Mouse (Mus musculus) C2C12 (cell line): ENCODE measurements around the gene Gm10271. TPM values are rescaled to one million over a fixed set of nuclear protein-coding genes. Genes with fewer than 3 reads are reported as not detected.

Experiments used
- H3K27me3 ChIP-seq: one replicate; pipeline ENCODE4 v1.6.1; 2011; ENCODE audit not compliant: control insufficient read depth, insufficient read depth, insufficient read length
- H3K36me3 ChIP-seq: one replicate; pipeline ENCODE4 v1.6.1; 2011; ENCODE audit not compliant: control insufficient read depth, insufficient read depth
- H3K4me3 ChIP-seq: one replicate; pipeline ENCODE4 v1.5.1; 2011; ENCODE audit warnings: mild to moderate bottlenecking, control low read depth; ENCODE audit not compliant: poor library complexity, insufficient read depth, severe bottlenecking
- H3K79me2 ChIP-seq: one replicate; pipeline ENCODE4 v1.6.1; 2011; ENCODE audit not compliant: control insufficient read depth, insufficient read depth
- H3K79me3 ChIP-seq: one replicate; pipeline ENCODE4 v1.6.1; 2011; ENCODE audit warnings: low read depth, control low read depth
- H3ac ChIP-seq: one replicate; pipeline ENCODE3; 2011; ENCODE audit warnings: low read depth; ENCODE audit not compliant: control insufficient read depth, insufficient read length
- CEBPB ChIP-seq: IDR thresholded peaks from one replicate; pipeline ENCODE4 v1.6.1; 2011; ENCODE audit warnings: low read depth, mild to moderate bottlenecking, control low read depth, moderate library complexity
- CTCF ChIP-seq: IDR thresholded peaks from one replicate; pipeline ENCODE4 v1.5.1; 2011; ENCODE audit not compliant: control insufficient read depth, insufficient read depth, insufficient read length
- FOSL1 ChIP-seq: IDR thresholded peaks from one replicate; pipeline ENCODE4 v1.8.0; 2011; ENCODE audit warnings: mild to moderate bottlenecking, low read length; ENCODE audit not compliant: poor library complexity, insufficient read depth, severe bottlenecking
- MAX ChIP-seq: IDR thresholded peaks from one replicate; pipeline ENCODE4 v1.6.1; 2011; ENCODE audit warnings: mild to moderate bottlenecking, control low read depth
- MYOD1 ChIP-seq: IDR thresholded peaks from one replicate; pipeline ENCODE4 v1.6.1; 2011; ENCODE audit warnings: low read depth; ENCODE audit not compliant: control insufficient read depth, insufficient read length
- MYOG ChIP-seq: IDR thresholded peaks from one replicate; pipeline ENCODE4 v1.6.1; 2011; ENCODE audit not compliant: control insufficient read depth, insufficient read length; ENCODE audit errors: extremely low read depth
- USF1 ChIP-seq: IDR thresholded peaks from one replicate; pipeline ENCODE4 v1.6.1; 2011; ENCODE audit warnings: low read depth, mild to moderate bottlenecking, control low read depth, moderate library complexity
- polyA plus RNA-seq: library from polyadenylated mRNA; unstranded; fragments of >200 nt; fragmentation: generic; extraction: Trizol; gene quantifications from one replicate; pipeline ENCODE4 v1.2.1, GENCODE M21; 2012; ENCODE audit warnings: missing spikeins

The Gm10271 gene
- polyA plus RNA-seq, 1 experiment = not detected

DNA sequence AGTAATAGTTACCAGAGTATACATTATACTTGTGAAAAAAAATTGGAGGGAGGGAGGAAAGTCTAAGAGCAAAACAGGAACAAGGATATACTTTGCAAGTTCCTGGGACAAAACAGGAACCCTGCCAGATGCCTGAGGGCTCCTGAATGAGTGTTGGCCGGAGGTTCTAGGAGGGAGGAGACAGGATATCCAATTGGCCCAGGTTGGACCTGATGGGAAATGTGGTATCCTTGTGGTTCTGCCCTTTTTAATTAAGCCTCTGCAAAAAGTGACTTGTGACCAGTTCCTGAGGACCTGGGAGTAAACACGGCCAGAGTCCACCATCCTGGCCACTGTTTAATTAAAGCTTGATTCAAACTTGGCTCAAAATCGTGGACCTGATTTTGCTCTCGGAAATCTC, 3.7 kb downstream of the Gm10271 start:
- no peaks in the 10 kb centered on the region for H3K27me3 ChIP-seq
- TF ChIP-seq MYOD1 (no peak), MAX (no peak), CEBPB (no peak)

DNA sequence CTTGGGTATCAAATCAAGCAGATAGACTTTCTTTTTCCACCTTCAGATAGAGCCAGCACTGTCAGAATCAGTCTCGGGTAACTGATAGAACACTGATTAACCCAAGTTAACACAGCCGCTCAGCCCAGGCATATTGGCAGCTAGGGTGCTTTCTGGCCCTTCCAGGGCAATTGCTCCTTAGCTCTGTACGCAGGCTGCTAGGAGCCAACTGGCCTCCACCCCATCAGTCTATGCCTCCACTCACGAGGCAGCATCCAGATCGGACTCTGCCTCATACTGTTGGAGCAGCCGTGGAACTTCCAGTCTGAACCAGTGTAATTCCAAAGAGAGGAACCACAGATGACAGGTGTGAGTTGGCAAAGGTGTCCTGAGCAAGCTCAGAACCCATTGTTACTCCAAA, 6.3 kb downstream of the Gm10271 start:
- TF ChIP-seq MYOG (no peak), CTCF (no peak), MYOD1 (no peak), FOSL1 (no peak), USF1 (no peak), CEBPB (no peak), MAX (no peak)
- Histone ChIP-seq H3K36me3 (no peaks in the 10 kb centered on the region), H3K4me3 (no peak overlapping the region), H3ac (no peak overlapping the region), H3K27me3 (no peaks in the 10 kb centered on the region), H3K79me2 (no peaks in the 10 kb centered on the region), H3K79me3 (no peaks in the 10 kb centered on the region)

More for the DNA sequence above, 3.7 kb downstream of the Gm10271 start:
- no peaks in the 10 kb centered on the region for H3K79me2 ChIP-seq
- no peaks in the 10 kb centered on the region for H3K36me3 ChIP-seq
- H3K4me3 ChIP-seq = no peak overlapping the region
- no peaks in the 10 kb centered on the region for H3K79me3 ChIP-seq
- H3ac ChIP-seq = no peak overlapping the region

DNA sequence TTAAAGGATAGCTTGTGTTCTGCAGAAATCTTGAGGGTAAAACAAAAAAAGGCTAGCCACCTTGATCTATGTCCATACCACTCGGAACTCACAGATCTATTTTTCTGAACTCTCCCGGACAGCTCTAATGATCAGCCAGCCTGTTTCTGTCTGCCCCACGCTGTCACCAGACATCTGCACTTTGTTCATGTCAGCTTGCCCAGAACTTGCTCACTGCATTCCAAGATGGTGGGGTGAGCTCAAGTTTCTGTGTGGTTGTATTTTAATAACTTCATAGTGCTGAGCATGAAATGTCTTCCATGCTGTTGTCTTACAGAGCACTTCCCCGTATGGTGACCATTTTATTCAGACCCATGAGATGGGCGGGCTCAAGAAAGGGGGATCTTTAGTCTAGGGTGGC, 7.1 kb downstream of the Gm10271 start:
- Histone ChIP-seq H3K79me2 (no peaks in the 10 kb centered on the region), H3K4me3 (no peak overlapping the region), H3ac (no peak overlapping the region), H3K36me3 (no peaks in the 10 kb centered on the region), H3K27me3 (no peaks in the 10 kb centered on the region), H3K79me3 (no peaks in the 10 kb centered on the region)
- no peak for TF ChIP-seq MYOD1
- TF ChIP-seq FOSL1 = no peak
- TF ChIP-seq MAX = no peak
- TF ChIP-seq MYOG = no peak
- TF ChIP-seq USF1 = no peak

DNA sequence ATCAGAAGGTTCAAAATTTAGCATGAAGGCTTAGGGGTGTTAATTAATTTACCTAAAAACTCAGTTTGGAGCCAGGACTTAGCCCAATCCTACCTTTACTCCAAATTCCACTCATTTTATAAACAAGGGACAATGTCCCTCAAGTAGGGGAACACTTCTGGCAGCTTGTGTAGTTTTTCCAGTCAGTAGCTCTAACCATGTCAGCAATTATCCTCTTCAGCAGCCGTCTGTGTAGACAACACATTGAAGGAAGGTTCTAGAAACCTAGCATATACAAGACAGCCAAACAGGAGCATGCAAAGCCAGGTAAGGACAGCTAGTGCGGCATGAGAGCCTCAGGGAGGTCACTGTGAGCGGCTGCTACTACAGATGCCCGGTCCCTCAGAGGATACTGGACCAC, 7.8 kb downstream of the Gm10271 start:
- no peak overlapping the region for H3ac ChIP-seq
- H3K36me3 ChIP-seq = no peaks in the 10 kb centered on the region
- no peak overlapping the region for H3K4me3 ChIP-seq
- no peaks in the 10 kb centered on the region for H3K79me3 ChIP-seq
- no peaks in the 10 kb centered on the region for H3K27me3 ChIP-seq
- TF ChIP-seq USF1 (no peak), MYOD1 (no peak), MAX (no peak), CEBPB (no peak), FOSL1 (no peak), CTCF (no peak), MYOG (no peak)
- H3K79me2 ChIP-seq = no peaks in the 10 kb centered on the region

DNA sequence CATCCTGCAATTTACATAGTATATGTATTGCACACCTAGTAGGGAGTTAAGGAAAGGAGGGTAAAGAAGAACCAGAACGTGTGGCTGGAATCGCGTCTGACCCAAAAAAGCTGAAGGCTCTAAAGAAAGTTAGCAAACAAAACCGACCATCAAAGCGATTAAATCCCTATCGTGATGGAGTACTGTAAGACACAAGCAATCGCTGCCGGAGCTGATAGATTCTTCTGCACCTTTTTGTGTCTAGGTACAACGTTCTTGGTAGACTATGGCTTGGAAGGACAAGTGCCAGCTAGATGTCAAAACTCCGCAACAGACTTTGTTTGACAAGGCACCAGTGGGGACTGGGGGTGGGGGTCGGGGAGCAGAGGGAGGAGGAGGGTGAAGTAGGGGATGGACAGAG, 8.3 kb downstream of the Gm10271 start:
- no peak overlapping the region for H3ac ChIP-seq
- H3K36me3 ChIP-seq = no peaks in the 10 kb centered on the region
- no peaks in the 10 kb centered on the region for H3K27me3 ChIP-seq
- TF ChIP-seq USF1 (no peak), CEBPB (no peak), MYOG (no peak), MYOD1 (no peak), FOSL1 (no peak), CTCF (no peak), MAX (no peak)
- H3K79me3 ChIP-seq = no peaks in the 10 kb centered on the region
- no peaks in the 10 kb centered on the region for H3K79me2 ChIP-seq
- H3K4me3 ChIP-seq = no peak overlapping the region

DNA sequence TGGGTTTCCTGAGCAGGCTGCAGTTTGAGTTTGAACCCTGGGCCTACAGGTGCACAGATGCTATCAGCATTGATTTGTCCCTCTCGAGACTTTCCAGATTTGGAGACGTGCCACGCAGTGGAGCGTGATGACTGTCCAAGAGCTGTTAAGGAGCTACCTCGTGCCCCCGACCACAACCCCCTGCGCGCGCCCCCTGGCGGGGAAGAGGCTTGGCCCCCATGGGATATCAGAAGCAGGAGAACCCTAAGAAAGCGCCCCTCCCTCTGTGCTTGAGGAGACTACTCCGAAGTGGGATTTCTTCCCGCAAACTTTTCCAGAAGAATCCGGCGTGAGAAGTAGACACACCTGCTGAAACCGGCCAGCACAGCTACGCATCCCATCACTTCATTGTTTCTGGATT, 9.6 kb downstream of the Gm10271 start:
- H3K4me3 ChIP-seq = no peak overlapping the region
- no peaks in the 10 kb centered on the region for H3K27me3 ChIP-seq
- no peaks in the 10 kb centered on the region for H3K79me2 ChIP-seq
- H3K36me3 ChIP-seq = no peaks in the 10 kb centered on the region
- no peak for TF ChIP-seq MYOG
- no peak for TF ChIP-seq MAX
- no peak for TF ChIP-seq MYOD1
- no peak for TF ChIP-seq CTCF
- TF ChIP-seq CEBPB = no peak
- no peak for TF ChIP-seq FOSL1
- TF ChIP-seq USF1 = no peak
- H3ac ChIP-seq = no peak overlapping the region
- H3K79me3 ChIP-seq = no peaks in the 10 kb centered on the region
